Mouse (Mus musculus) forebrain, postnatal 0 days (tissue): ENCODE measurements around the gene Dnah9. TPM values are rescaled to one million over a fixed set of nuclear protein-coding genes. Genes with fewer than 3 reads are reported as not detected.

ENCODE experiments used
- ATAC-seq: fragments of 200-750 bp; cut with Nextera tagmentation; 2 replicates; pipeline ENCODE4 v1.8.0; 2017; ENCODE audit warnings: mild to moderate bottlenecking, moderate library complexity
- DNase-seq: peaks from one replicate; pipeline ENCODE4 v3.0.0-alpha.2; 2015
- H3K27ac ChIP-seq: fragments of 300-500 bp; sonication (generic); 2 replicates; pipeline ENCODE4 v1.5.1; 2014; ENCODE audit warnings: low read depth, mild to moderate bottlenecking, antibody characterized with exemption, low read length, moderate library complexity, mixed read lengths
- H3K27me3 ChIP-seq: fragments of 300-500 bp; sonication (generic); 2 replicates; pipeline ENCODE4 v1.6.1; 2014; ENCODE audit warnings: mild to moderate bottlenecking, low read length, mixed read lengths; ENCODE audit not compliant: insufficient read depth
- H3K36me3 ChIP-seq: fragments of 300-500 bp; sonication (generic); 2 replicates; pipeline ENCODE4 v1.6.1; 2014; ENCODE audit warnings: mild to moderate bottlenecking, moderate library complexity; ENCODE audit not compliant: insufficient read depth
- H3K4me1 ChIP-seq: fragments of 300-500 bp; sonication (generic); 2 replicates; pipeline ENCODE4 v1.6.1; 2014; ENCODE audit warnings: antibody characterized with exemption; ENCODE audit not compliant: insufficient read depth
- H3K4me2 ChIP-seq: fragments of 300-500 bp; sonication (generic); 2 replicates; pipeline ENCODE4 v1.6.1; 2014; ENCODE audit warnings: low read depth, mild to moderate bottlenecking, moderate library complexity
- H3K4me3 ChIP-seq: fragments of 300-500 bp; sonication (generic); 2 replicates; pipeline ENCODE4 v1.5.1; 2014; ENCODE audit warnings: low read depth, low read length, mixed read lengths
- H3K9ac ChIP-seq: fragments of 300-500 bp; sonication (generic); 2 replicates; pipeline ENCODE4 v1.6.1; 2014; ENCODE audit warnings: mild to moderate bottlenecking
- H3K9me3 ChIP-seq: fragments of 300-500 bp; sonication (generic); 2 replicates; pipeline ENCODE4 v1.6.1; 2016; ENCODE audit warnings: low read length
- CTCF ChIP-seq: sonication (generic); IDR thresholded peaks from 2 replicates; pipeline ENCODE4 v1.5.1; 2016; ENCODE audit warnings: antibody characterized with exemption, control low read depth, low read depth
- WGBS: fragments of 180-500 bp; shearing (Covaris S2); extraction: QIAGEN DNeasy Blood & Tissue Kit; methylation state at CpG from one replicate; pipeline ENCODE4 v1.1.7; 2014; 5-methylcytosine and 5-hydroxymethylcytosine counted together
- polyA plus RNA-seq: library from polyadenylated mRNA; unstranded; fragments of >200 nt; fragmentation: Nextera tagmentation; extraction: Ambion mirVana; gene quantifications from 2 replicates; pipeline ENCODE4 v1.2.1, GENCODE M21; 2015
- total RNA-seq: library from RNA; depleted of rRNA; stranded (reverse); fragments of >200 nt; gene quantifications from 2 replicates; pipeline ENCODE4 v1.2.3, GENCODE M21; 2014

The Dnah9 gene
- total and polyA plus RNA-seq, 2 experiments from 2014 or later = 2.3 to 4.0 TPM

GRCm38 (mm10) chr11:66049146-66049545, 119.2 kb downstream of the Dnah9 start:
- Histone ChIP-seq H3K4me2 (no peak overlapping the region), H3K27ac (no peak overlapping the region), H3K27me3 (no peaks in the 10 kb centered on the region), H3K9ac (no peak overlapping the region), H3K4me1 (peaks cover 7% of the 10 kb centered on the region; the same call in 1 of the 2 replicates), H3K9me3 (no peaks in the 10 kb centered on the region), H3K4me3 (no peak overlapping the region), H3K36me3 (no peaks in the 10 kb centered on the region)
- TF ChIP-seq CTCF = no peak
- WGBS = 36% methylated on average over 4 of the region's 4 CpGs
- ATAC-seq = peak; percentile 54
- peak; percentile 21 for DNase-seq

- H3K27ac ChIP-seq = no peak overlapping the region
- peaks cover 7% of the 10 kb centered on the region; the same call in 1 of the 2 replicates for H3K4me1 ChIP-seq
- WGBS = 18% methylated on average over 4 of the region's 4 CpGs
- no peak overlapping the region for H3K4me3 ChIP-seq
- no peak overlapping the region for H3K9ac ChIP-seq
- no peaks in the 10 kb centered on the region for H3K27me3 ChIP-seq
- TF ChIP-seq CTCF = no peak
- no peaks in the 10 kb centered on the region for H3K9me3 ChIP-seq
- ATAC-seq (peak; percentile 76), DNase-seq (peak; percentile 77)
- H3K4me2 ChIP-seq = no peak overlapping the region
- no peaks in the 10 kb centered on the region for H3K36me3 ChIP-seq
Observed at GRCm38 (mm10) chr11:66046594-66047193, 121.7 kb downstream of the Dnah9 start.

- no peak overlapping the region for H3K27ac ChIP-seq
- H3K9ac ChIP-seq = no peak overlapping the region
- no peaks in the 10 kb centered on the region for H3K9me3 ChIP-seq
- DNase-seq = peak; percentile 23
- peaks cover 7% of the 10 kb centered on the region; the same call in 1 of the 2 replicates for H3K4me1 ChIP-seq
- WGBS = 30% methylated on average over 6 of the region's 6 CpGs
- no peak overlapping the region for H3K4me3 ChIP-seq
- no peak for TF ChIP-seq CTCF
- no peak overlapping the region for H3K4me2 ChIP-seq
- no peaks in the 10 kb centered on the region for H3K36me3 ChIP-seq
- no peak for ATAC-seq
- H3K27me3 ChIP-seq = no peaks in the 10 kb centered on the region
Observed at GRCm38 (mm10) chr11:66043635-66044034, 124.7 kb downstream of the Dnah9 start.

- Histone ChIP-seq H3K9me3 (no peaks in the 10 kb centered on the region), H3K9ac (no peak overlapping the region), H3K4me1 (peaks cover 7% of the 10 kb centered on the region; the same call in 1 of the 2 replicates), H3K4me2 (no peak overlapping the region), H3K36me3 (no peaks in the 10 kb centered on the region), H3K4me3 (no peak overlapping the region), H3K27ac (no peak overlapping the region), H3K27me3 (no peaks in the 10 kb centered on the region)
- whole genome bisulfite sequencing = 81% methylated on average over 2 of the region's 2 CpGs
- no peak for TF ChIP-seq CTCF
- ATAC-seq (no peak), DNase-seq (no peak)
Observed at GRCm38 (mm10) chr11:66042531-66042930, 125.8 kb downstream of the Dnah9 start.

- no peak overlapping the region for H3K4me3 ChIP-seq
- no peak for DNase-seq
- TF ChIP-seq CTCF = no peak
- no peaks in the 10 kb centered on the region for H3K36me3 ChIP-seq
- no peaks in the 10 kb centered on the region for H3K9me3 ChIP-seq
- no peak overlapping the region for H3K27ac ChIP-seq
- no peaks in the 10 kb centered on the region for H3K4me1 ChIP-seq
- no peaks in the 10 kb centered on the region for H3K27me3 ChIP-seq
- no peak overlapping the region for H3K4me2 ChIP-seq
- no peak overlapping the region for H3K9ac ChIP-seq
- ATAC-seq = no peak
- 44% methylated on average over 1 of the region's 1 CpGs for WGBS
Observed at GRCm38 (mm10) chr11:66025728-66026127, 142.6 kb downstream of the Dnah9 start.

GRCm38 (mm10) chr11:65975871-65976270, 192.5 kb downstream of the Dnah9 start:
- no peaks in the 10 kb centered on the region for H3K9me3 ChIP-seq
- H3K27ac ChIP-seq = no peak overlapping the region
- H3K9ac ChIP-seq = no peak overlapping the region
- H3K4me2 ChIP-seq = no peak overlapping the region
- TF ChIP-seq CTCF = no peak
- H3K27me3 ChIP-seq = no peaks in the 10 kb centered on the region
- H3K36me3 ChIP-seq = no peaks in the 10 kb centered on the region
- no peaks in the 10 kb centered on the region for H3K4me1 ChIP-seq
- 61% methylated on average over 3 of the region's 3 CpGs for WGBS
- no peak overlapping the region for H3K4me3 ChIP-seq
- ATAC-seq = no peak
- DNase-seq = no peak

GRCm38 (mm10) chr11:65930796-65931195, 237.6 kb downstream of the Dnah9 start:
- peak; percentile 45; the same call in 1 of the 2 replicates for ATAC-seq
- H3K27ac ChIP-seq = no peak overlapping the region

More at GRCm38 (mm10) chr11:65930796-65931195, 237.6 kb downstream of the Dnah9 start:
- Histone ChIP-seq H3K27me3 (no peaks in the 10 kb centered on the region), H3K9me3 (no peaks in the 10 kb centered on the region), H3K9ac (no peak overlapping the region), H3K36me3 (no peaks in the 10 kb centered on the region), H3K4me1 (0 out of 2 replicates have a peak, but pooled peaks cover 3% of the 10 kb centered on the region), H3K4me2 (no peak overlapping the region), H3K4me3 (no peak overlapping the region)
- TF ChIP-seq CTCF = no peak
- WGBS = 63% methylated on average over 2 of the region's 2 CpGs
- DNase-seq = no peak
